Mouse (Mus musculus) neural tube, embryonic 14.5 days (tissue): ENCODE data around the gene Capza2. TPM values are rescaled to one million over a fixed set of nuclear protein-coding genes. Genes with fewer than 3 reads are reported as not detected.

Experiments
- ATAC-seq: fragments of 200-750 bp; cut with Nextera tagmentation; 2 replicates; pipeline ENCODE4 v1.8.0; 2017; ENCODE audit warnings: low read depth, mild to moderate bottlenecking, moderate TSS enrichment, moderate library complexity
- H3K27ac ChIP-seq: fragments of 300-500 bp; sonication (generic); 2 replicates; pipeline ENCODE4 v1.5.1; 2014; ENCODE audit warnings: low read depth, mild to moderate bottlenecking, control low read depth, low read length, moderate library complexity, mixed read lengths
- H3K27me3 ChIP-seq: fragments of 300-500 bp; sonication (generic); 2 replicates; pipeline ENCODE4 v1.6.1; 2014; ENCODE audit warnings: low read length; ENCODE audit not compliant: control insufficient read depth, insufficient read depth
- H3K36me3 ChIP-seq: fragments of 300-500 bp; sonication (generic); 2 replicates; pipeline ENCODE4 v1.6.1; 2014; ENCODE audit warnings: low read length, mixed read lengths; ENCODE audit not compliant: control insufficient read depth, insufficient read depth
- H3K4me1 ChIP-seq: fragments of 300-500 bp; sonication (generic); 2 replicates; pipeline ENCODE4 v1.6.1; 2014; ENCODE audit warnings: low read length; ENCODE audit not compliant: control insufficient read depth, insufficient read depth
- H3K4me2 ChIP-seq: fragments of 300-500 bp; sonication (generic); 2 replicates; pipeline ENCODE4 v1.6.1; 2014; ENCODE audit warnings: mild to moderate bottlenecking, low read depth, low read length, control low read depth
- H3K4me3 ChIP-seq: fragments of 300-500 bp; sonication (generic); 2 replicates; pipeline ENCODE4 v1.5.1; 2014; ENCODE audit warnings: low read depth, low read length, control low read depth, mixed read lengths
- H3K9ac ChIP-seq: fragments of 300-500 bp; sonication (generic); replicated peaks from 2 replicates; pipeline ENCODE4 v1.6.1; 2014; ENCODE audit warnings: low read depth, mild to moderate bottlenecking, control low read depth, low read length, mixed read lengths
- H3K9me3 ChIP-seq: fragments of 300-500 bp; sonication (generic); 2 replicates; pipeline ENCODE4 v1.6.1; 2016; ENCODE audit warnings: low read length; ENCODE audit not compliant: control insufficient read depth
- WGBS: fragments of 180-500 bp; shearing (Covaris S2); extraction: QIAGEN DNeasy Blood & Tissue Kit; methylation state at CpG from one replicate; pipeline ENCODE4 v1.1.7; 2014; 5-methylcytosine and 5-hydroxymethylcytosine counted together
- polyA plus RNA-seq: library from polyadenylated mRNA; unstranded; fragments of >200 nt; fragmentation: Nextera tagmentation; extraction: Ambion mirVana; gene quantifications from 2 replicates; pipeline ENCODE4 v1.2.1, GENCODE M21; 2014

The Capza2 gene
- polyA plus RNA-seq, 1 experiment from 2014 or later = 287 TPM

GRCm38 (mm10) chr6:17611352-17612010 lies 24.6 kb upstream of the Capza2 start:
- no peaks in the 10 kb centered on the region for H3K27me3 ChIP-seq
- H3K9ac ChIP-seq = no peak overlapping the region
- no peak overlapping the region for H3K4me2 ChIP-seq
- H3K9me3 ChIP-seq = no peaks in the 10 kb centered on the region
- H3K36me3 ChIP-seq = no peaks in the 10 kb centered on the region
- H3K4me3 ChIP-seq = no peak overlapping the region
- no peak for ATAC-seq
- H3K4me1 ChIP-seq = no peaks in the 10 kb centered on the region
- no peak overlapping the region for H3K27ac ChIP-seq
- 90% methylated on average over 11 of the region's 11 CpGs for WGBS

DNA sequence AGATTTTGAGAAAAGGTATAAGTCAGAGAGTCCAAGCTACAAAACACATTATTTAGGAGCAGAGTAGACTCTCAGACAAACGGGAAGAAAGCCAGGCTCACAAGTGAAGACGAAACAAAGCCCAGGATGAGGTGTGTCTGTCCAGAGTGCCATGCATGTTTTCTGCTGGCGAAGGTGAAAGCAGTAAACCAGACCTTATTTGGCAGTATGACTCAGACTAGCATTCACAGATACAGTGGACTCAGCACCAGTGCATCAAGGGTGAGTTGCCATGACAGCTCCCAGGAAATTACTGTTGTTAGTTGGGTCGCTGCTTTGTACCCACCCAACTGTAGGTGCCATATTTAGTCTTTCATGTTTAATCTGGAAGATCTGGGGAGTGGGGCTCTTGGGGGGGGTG lies 23.4 kb upstream of the Capza2 start:
- Histone ChIP-seq H3K4me2 (no peak overlapping the region), H3K27ac (no peak overlapping the region), H3K9ac (no peak overlapping the region), H3K27me3 (no peaks in the 10 kb centered on the region), H3K4me1 (no peaks in the 10 kb centered on the region), H3K4me3 (no peak overlapping the region), H3K9me3 (no peaks in the 10 kb centered on the region), H3K36me3 (no peaks in the 10 kb centered on the region)
- WGBS = 92% methylated on average over 4 of the region's 4 CpGs
- ATAC-seq = no peak

DNA sequence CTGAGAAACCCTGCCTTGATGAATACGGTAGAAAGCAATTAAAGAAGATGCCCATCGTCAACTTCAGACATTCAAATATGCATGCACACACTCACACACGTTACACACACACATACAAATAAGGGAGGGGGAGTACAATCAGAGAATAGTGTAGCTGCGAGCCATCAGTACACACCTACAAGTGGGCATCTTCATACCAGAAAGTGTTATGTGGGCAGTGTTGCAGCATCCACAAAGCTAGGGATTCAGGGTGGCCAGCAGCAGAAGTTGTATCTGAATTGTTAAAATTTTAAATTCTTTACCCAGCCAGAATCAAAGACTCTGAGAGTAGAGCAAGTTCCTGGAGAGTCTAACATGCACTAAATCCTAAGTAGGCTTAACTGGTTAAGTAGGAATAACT lies 15.2 kb upstream of the Capza2 start:
- no peak overlapping the region for H3K4me3 ChIP-seq
- H3K9me3 ChIP-seq = no peaks in the 10 kb centered on the region
- H3K9ac ChIP-seq = no peak overlapping the region
- no peaks in the 10 kb centered on the region for H3K4me1 ChIP-seq
- H3K36me3 ChIP-seq = no peaks in the 10 kb centered on the region
- H3K4me2 ChIP-seq = no peak overlapping the region
- H3K27ac ChIP-seq = no peak overlapping the region
- no peaks in the 10 kb centered on the region for H3K27me3 ChIP-seq
- ATAC-seq = no peak
- WGBS = 88% methylated on average over 4 of the region's 4 CpGs

DNA sequence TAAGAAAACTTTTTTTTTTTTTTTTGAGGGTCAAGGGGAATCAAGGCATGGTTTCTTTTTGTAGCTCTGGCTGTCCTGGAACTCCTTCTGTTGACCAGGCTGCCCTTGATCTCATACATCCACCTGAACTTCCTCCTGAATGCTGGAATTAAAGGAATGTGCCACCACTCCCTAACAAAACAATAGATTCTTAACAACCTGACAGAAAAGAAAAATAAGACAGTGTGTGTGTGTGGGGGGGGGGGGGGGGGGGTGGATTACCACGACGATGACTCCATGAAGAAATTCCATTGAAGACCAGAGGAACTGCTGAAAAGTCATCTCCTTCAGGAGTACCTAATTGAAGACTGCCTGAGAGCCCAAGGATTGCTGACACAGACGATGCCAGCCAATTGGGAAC lies 14.6 kb upstream of the Capza2 start:
- no peak overlapping the region for H3K27ac ChIP-seq
- no peaks in the 10 kb centered on the region for H3K9me3 ChIP-seq
- no peaks in the 10 kb centered on the region for H3K27me3 ChIP-seq
- no peaks in the 10 kb centered on the region for H3K4me1 ChIP-seq
- H3K4me3 ChIP-seq = no peak overlapping the region
- H3K9ac ChIP-seq = no peak overlapping the region
- H3K36me3 ChIP-seq = no peaks in the 10 kb centered on the region
- H3K4me2 ChIP-seq = no peak overlapping the region
- no peak for ATAC-seq
- 83% methylated on average over 3 of the region's 3 CpGs for WGBS

GRCm38 (mm10) chr6:17628701-17629455 lies 7.2 kb upstream of the Capza2 start:
- H3K27ac ChIP-seq = no peak overlapping the region
- no peaks in the 10 kb centered on the region for H3K9me3 ChIP-seq
- H3K36me3 ChIP-seq = no peaks in the 10 kb centered on the region
- WGBS = 71% methylated on average over 6 of the region's 6 CpGs
- no peak for ATAC-seq
- no peaks in the 10 kb centered on the region for H3K4me1 ChIP-seq
- H3K4me3 ChIP-seq = no peak overlapping the region
- no peaks in the 10 kb centered on the region for H3K27me3 ChIP-seq
- no peak overlapping the region for H3K9ac ChIP-seq
- H3K4me2 ChIP-seq = no peak overlapping the region

GRCm38 (mm10) chr6:17629756-17630155 lies 6.3 kb upstream of the Capza2 start:
- 71% methylated on average over 5 of the region's 5 CpGs for WGBS

GRCm38 (mm10) chr6:17631611-17632010 lies 4.4 kb upstream of the Capza2 start:
- Histone ChIP-seq H3K27ac (no peak overlapping the region), H3K9me3 (no peaks in the 10 kb centered on the region), H3K4me2 (no peak overlapping the region), H3K27me3 (no peaks in the 10 kb centered on the region), H3K9ac (no peak overlapping the region), H3K36me3 (no peaks in the 10 kb centered on the region), H3K4me1 (no peaks in the 10 kb centered on the region), H3K4me3 (no peak overlapping the region)
- 74% methylated on average over 5 of the region's 5 CpGs for WGBS
- ATAC-seq = no peak

More at GRCm38 (mm10) chr6:17629756-17630155, 6.3 kb upstream of the Capza2 start:
- Histone ChIP-seq H3K9ac (no peak overlapping the region), H3K27me3 (no peaks in the 10 kb centered on the region), H3K4me1 (no peaks in the 10 kb centered on the region), H3K27ac (no peak overlapping the region), H3K4me3 (no peak overlapping the region), H3K4me2 (no peak overlapping the region), H3K9me3 (no peaks in the 10 kb centered on the region), H3K36me3 (no peaks in the 10 kb centered on the region)
- no peak for ATAC-seq

GRCm38 (mm10) chr6:17633819-17634218 lies 2.2 kb upstream of the Capza2 start:
- ATAC-seq = no peak
- H3K27ac ChIP-seq = no peak overlapping the region
- H3K9me3 ChIP-seq = no peaks in the 10 kb centered on the region
- 0 out of 2 replicates have a peak, but pooled peaks cover 4% of the 10 kb centered on the region for H3K4me1 ChIP-seq
- H3K4me3 ChIP-seq = no peak overlapping the region
- no peak overlapping the region for H3K4me2 ChIP-seq
- no peaks in the 10 kb centered on the region for H3K27me3 ChIP-seq
- no peak overlapping the region for H3K9ac ChIP-seq
- H3K36me3 ChIP-seq = no peaks in the 10 kb centered on the region
- 69% methylated on average over 3 of the region's 3 CpGs for WGBS

GRCm38 (mm10) chr6:17634992-17635391 lies 1.0 kb upstream of the Capza2 start:
- Histone ChIP-seq H3K9me3 (no peaks in the 10 kb centered on the region), H3K27me3 (no peaks in the 10 kb centered on the region), H3K4me1 (peaks cover 8% of the 10 kb centered on the region; the same call in 1 of the 2 replicates), H3K36me3 (no peaks in the 10 kb centered on the region), H3K4me3 (no peak overlapping the region), H3K9ac (no peak overlapping the region), H3K27ac (no peak overlapping the region), H3K4me2 (no peak overlapping the region)
- ATAC-seq = no peak
- 73% methylated on average over 3 of the region's 3 CpGs for WGBS
